Mouse (Mus musculus) CD4-positive naive resting alpha-beta T cell, adult 57 days (primary cell): Measurements from ENCODE around the gene Edf1. TPM values are rescaled to one million over a fixed set of nuclear protein-coding genes. Genes with fewer than 3 reads are reported as not detected.

Experiments used
- total RNA-seq: library from RNA; stranded (reverse); gene quantifications from one replicate; pipeline ENCODE4 v1.2.4, GENCODE M21; 2023

Gene Edf1
- 117 TPM for total RNA-seq

DNA sequence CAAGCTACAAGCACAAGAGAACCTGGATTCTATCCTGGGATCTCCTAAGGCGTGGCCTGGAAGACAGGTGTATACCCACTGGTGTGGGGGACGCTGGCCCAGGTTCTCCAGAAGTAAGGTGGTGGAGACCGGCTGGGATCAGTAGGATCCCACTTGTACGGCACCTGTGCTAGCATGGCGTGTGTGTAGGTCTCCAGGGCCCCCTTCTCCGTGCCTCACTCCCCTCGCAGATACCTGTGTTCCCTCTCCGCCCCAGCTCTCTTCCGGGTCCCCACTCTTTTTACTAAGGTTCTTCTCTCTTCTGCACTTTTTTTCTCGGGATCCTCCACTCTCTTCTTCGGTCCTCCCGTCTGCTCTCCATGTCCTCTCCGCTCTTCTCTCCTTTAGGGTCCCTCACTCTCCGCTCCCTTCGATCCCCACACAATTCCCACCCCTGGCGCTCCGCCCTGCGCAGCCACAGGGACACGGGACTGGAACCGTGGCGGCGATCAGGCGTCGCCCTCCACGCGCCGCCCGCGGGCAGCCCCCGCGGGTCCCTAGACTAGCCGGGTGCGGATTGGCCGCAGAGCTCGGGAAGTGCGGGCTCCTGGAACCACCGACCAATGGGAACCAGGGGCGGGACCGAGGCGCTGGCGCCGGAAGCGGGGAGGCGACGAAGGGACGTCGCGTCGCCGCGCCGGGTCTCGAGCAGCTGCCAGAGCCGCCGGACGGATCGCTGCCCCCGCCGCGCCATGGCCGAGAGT, at the start of gene Edf1:
Edf1 (plus strand) TSS at position 627 of the 743 bp plus-strand sequence.

DNA sequence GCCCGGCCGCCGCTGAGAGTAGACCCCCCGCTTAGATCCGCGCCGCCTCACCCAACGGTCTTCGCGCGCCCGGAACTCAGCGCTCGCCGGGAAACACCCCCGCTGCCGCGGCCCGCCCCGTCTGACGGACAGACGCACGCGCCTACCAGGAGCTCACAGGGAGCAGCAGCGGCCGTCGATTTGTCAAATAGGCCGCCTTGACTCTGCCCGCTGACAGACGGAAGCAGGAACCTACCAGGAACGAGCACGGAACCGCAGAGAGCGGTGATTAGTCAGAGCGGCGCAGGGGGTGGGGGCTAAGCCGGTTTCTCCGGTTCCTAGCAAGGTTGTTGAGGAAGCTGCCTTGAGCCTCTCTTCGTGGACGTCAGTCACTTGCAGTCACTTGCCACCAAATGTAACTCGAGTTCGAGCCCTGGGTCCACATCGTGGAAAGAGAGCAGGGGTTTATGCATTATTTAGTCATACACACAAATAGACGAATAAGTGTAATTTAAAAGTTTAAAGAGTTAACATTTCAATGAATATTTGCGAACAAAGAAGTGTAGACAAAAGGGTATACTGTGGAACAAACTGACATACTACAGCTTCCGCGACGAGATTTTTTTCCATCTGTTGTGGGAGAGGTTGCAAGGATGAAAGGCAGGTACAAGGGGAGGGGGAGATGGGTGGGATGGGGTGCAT, 10.7 kb upstream of the Edf1 start, which contains the start of gene Traf2:
Traf2 (minus strand) TSS at position 130 of the 681 bp plus-strand sequence.

DNA sequence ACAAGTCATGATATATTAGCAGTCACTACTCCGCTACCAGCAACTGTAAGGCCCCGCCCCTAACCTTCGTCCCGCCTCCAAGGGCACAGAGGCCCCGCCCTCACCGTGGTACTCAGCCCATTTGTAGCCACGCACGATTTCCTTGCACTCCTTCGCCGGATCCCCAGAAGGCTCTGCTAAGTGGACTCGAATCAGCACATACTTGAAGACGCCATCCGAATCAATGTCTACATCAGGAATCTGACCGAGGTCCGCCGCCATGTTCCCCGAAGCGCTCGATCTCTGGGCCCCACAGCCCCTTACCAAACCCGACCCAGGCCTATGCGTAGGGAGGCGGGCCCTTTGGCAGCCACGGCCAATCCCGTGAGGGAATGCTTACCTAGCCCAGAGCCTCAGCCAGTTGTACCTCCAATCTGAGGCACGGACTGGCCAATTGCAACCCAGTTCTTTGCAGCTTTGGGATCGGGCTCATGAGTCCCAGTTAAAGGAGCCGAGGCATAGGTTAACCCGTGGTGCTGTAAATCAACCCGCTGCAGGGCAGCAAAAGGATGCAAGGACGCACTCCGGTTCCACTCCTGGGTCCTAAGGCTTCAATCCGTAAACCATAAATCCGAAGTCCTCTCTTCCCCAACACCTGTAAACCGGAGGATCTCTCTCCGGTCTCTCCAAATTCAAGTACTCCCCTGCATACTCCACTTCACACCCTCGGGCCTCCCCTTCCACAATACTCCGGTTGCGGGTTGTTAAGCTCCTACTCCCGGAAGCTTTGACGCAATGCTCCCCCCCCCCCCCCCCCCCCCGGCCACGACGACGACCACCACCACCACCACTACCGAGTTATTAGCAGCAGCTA, 17.2 kb downstream of the Edf1 start, which contains the start of the genes Mamdc4 and Phpt1:
Mamdc4 (minus strand) TSS at position 267 of the 853 bp plus-strand sequence.
Phpt1 (minus strand) TSS at position 646 of the 853 bp plus-strand sequence.

DNA sequence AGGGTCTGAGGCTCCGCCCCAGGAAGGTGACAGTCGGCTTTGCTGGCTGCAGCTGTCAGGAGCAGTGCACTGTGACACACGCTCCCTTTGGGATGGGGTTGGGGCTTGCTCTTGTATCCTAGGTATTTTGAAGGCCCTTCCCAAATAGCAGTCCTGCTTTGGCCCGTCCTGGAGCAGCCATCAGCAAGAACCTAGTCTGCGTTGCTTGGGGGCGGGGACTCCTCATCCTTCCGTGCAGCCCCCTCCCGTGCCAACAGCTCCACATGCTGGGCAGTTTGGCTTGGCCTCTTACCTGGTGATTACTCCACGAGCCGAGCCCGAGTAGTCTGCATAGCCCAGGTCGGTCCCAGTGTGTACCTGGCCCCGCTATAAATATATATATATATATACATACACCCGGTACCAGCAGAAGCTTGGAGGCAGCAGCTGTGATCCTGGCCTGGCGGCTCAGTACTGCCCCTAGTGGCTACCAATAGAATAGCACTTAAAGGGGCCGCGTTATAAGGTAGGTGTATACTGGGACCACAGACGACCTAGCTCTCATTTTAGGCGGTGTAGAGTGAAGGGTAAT, 23.7 kb downstream of the Edf1 start, which contains the start of gene Ajm1:
Ajm1 (minus strand) TSS at position 464 of the 571 bp plus-strand sequence.

DNA sequence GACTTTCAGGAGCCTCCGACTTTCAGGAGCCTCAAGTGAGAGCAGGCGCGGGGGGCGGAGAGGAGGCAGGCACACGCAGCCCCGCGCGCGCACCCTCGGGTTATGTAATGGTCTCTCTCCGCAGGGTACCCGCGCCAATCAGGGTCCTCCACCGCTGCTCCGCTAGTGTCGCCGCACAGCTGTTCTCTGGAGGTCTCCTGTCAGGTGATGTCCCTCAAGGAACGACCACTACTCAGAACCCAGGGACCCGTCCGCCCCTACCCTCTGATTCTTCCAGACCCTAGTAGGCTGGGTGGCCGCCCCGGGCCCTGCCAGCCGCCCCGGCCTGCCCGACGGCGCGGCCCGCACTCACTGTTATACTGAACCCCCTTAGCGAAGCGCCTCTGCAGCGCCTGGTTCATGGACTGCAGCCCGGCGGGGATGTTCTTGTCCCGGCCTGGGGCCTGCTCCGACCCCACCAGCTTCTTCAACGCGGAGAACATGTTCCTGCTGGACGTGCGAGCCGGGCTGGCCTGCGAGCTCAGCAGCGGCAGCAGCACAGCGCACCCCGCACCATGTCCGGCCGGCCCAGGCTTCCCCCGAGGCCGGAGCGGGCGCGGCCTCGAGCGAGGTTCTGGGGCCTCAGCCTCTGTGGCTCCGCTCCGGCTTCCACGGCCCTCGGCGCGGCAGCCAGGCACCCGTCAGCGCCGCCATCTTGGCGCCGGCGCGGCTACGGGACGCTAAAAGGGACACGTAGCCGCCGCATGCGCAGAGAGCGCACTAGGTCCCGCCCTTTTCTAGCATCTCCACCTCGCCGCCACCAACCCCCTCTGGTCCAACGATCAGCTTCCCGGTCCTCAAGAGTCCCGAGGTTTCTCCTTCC, 50.3 kb downstream of the Edf1 start, which contains the start of gene Rabl6:
Rabl6 (minus strand) TSS at position 761 of the 862 bp plus-strand sequence.

Other genes with a start within 250 kb of the Edf1 start
- not detected for gene Grin1, start 238.7 kb upstream of the Edf1 start, total RNA-seq
- 50.6 TPM for gene Man1b1, start 225.5 kb upstream of the Edf1 start, total RNA-seq
- 17.2 TPM for gene Dpp7, start 201.5 kb upstream of the Edf1 start, total RNA-seq
- 10.3 TPM for gene Uap1l1, start 192.2 kb upstream of the Edf1 start, total RNA-seq
- 0.74 TPM for gene Sapcd2, start 185.5 kb upstream of the Edf1 start, total RNA-seq
- 1.4 TPM for gene Entpd2, start 162.0 kb upstream of the Edf1 start, total RNA-seq
- gene Npdc1, start 158.5 kb upstream of the Edf1 start, total RNA-seq: 0.98 TPM
- gene Fut7, start 134.6 kb upstream of the Edf1 start, total RNA-seq: 0.59 TPM
- gene Abca2, start 129.1 kb upstream of the Edf1 start, total RNA-seq: 69.0 TPM
- not detected for gene Clic3, start 101.0 kb upstream of the Edf1 start, total RNA-seq
- gene Paxx, start 96.8 kb upstream of the Edf1 start, total RNA-seq: 92.6 TPM
- not detected for gene Ptgds, start 87.8 kb upstream of the Edf1 start, total RNA-seq
- gene Lcn12, start 63.9 kb upstream of the Edf1 start, total RNA-seq: not detected
- 47.7 TPM for gene Fbxw5, start 57.1 kb upstream of the Edf1 start, total RNA-seq
- not detected for gene C8g, start 56.1 kb upstream of the Edf1 start, total RNA-seq
- 49.0 TPM for gene Traf2, start 10.9 kb upstream of the Edf1 start, total RNA-seq
- gene Mamdc4, start 17.0 kb downstream of the Edf1 start, total RNA-seq: 3.6 TPM
- 29.9 TPM for gene Phpt1, start 17.4 kb downstream of the Edf1 start, total RNA-seq
- 0.33 TPM for gene Ajm1, start 23.9 kb downstream of the Edf1 start, total RNA-seq
- gene Rabl6, start 50.7 kb downstream of the Edf1 start, total RNA-seq: 105 TPM
- not detected for gene Ccdc183, start 59.8 kb downstream of the Edf1 start, total RNA-seq
- gene Tmem141, start 64.2 kb downstream of the Edf1 start, total RNA-seq: 1.6 TPM
- 6.2 TPM for gene Fcna, start 70.2 kb downstream of the Edf1 start, total RNA-seq
- gene Lcn8, start 95.3 kb downstream of the Edf1 start, total RNA-seq: not detected
- not detected for gene Lcn5, start 100.1 kb downstream of the Edf1 start, total RNA-seq
- not detected for gene Lcn6, start 118.9 kb downstream of the Edf1 start, total RNA-seq
- not detected for gene Lcn10, start 124.9 kb downstream of the Edf1 start, total RNA-seq
- not detected for gene Obp2a, start 142.2 kb downstream of the Edf1 start, total RNA-seq
- 17.0 TPM for gene Bmyc, start 148.9 kb downstream of the Edf1 start, total RNA-seq
- not detected for gene Obp2b, start 179.2 kb downstream of the Edf1 start, total RNA-seq
- not detected for gene Lcn3, start 207.7 kb downstream of the Edf1 start, total RNA-seq
- gene Lcn11, start 219.2 kb downstream of the Edf1 start, total RNA-seq: not detected
- gene Gm13539, start 224.4 kb downstream of the Edf1 start, total RNA-seq: not detected